Mouse (Mus musculus) kidney, postnatal 10 days (tissue): ENCODE results near the gene Ccnl2.

Source experiments
- DNase-seq: peaks from one replicate; pipeline ENCODE4 v3.0.0; 2021; ENCODE audit warnings: mixed read lengths

Ccnl2 gene

GRCm38 (mm10) chr4:155871404-155871803 lies 59.1 kb downstream of the Ccnl2 start:
- DNase-seq, result no peak
